Mouse (Mus musculus): ENCODE results near the gene Rbfox1.

DNA sequence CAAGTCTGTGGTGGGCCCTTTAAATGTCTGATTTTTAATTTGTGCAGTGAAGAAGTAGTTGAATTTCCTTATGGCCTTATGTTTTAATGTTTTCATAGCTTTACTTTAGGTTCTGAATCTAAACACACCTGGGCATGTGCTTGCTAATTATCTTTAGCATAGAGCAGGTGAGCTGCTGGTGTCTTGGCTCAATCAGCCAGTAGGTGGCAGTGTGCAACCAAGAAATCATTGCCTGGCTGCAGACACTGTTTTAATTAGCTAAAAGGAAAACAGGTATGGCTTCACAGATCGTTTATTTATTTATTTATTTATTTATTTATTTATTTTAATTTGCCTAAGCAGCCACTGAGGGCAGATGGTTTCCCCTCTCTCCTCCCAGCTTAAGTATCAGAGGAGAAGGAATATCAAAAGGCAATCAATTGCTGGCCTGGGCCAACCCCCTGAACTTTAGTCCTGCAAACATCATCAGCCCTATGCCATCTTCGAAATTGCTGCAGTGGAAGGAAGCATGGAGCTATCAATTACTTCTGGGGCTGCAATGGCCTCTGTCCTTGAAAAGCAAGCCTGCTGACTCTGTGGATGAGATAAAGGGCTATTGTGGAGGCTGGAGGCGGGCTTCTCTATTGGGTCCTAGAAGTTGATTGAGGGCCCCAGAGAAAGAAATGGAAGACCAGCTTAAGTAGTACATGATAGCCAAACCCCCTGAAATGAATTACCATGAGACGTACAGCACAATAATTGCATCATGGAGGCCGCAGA is 618.6 kb downstream of the Rbfox1 start:
- TF ChIP-seq EP300 (IDR thresholded peaks at IDR 0.05; ENCODE audit: low read depth in 1 of 2, low read length in 2 of 2) = no peak
- TF ChIP-seq CTCF (IDR thresholded peaks at IDR 0.05 in 2 of 3, conservative IDR thresholded peaks at IDR 0.05 in 1 of 3; ENCODE audit: control insufficient read depth in 1 of 3, insufficient read depth in 1 of 3, low read depth in 2 of 3, low read length in 3 of 3, poor library complexity in 1 of 3, severe bottlenecking in 1 of 3) = peak; percentile 36 to 70 (median 56)
- TF ChIP-seq POLR2A (IDR thresholded peaks at IDR 0.05; ENCODE audit: control insufficient read depth in 1 of 2, insufficient read depth in 1 of 2, low read depth in 1 of 2, low read length in 2 of 2, poor library complexity in 1 of 2) = no peak
- TF ChIP-seq UBTF (IDR thresholded peaks at IDR 0.05; ENCODE audit: borderline replicate concordance, insufficient read depth, low read depth, low read length) = no peak
- no peak for TF ChIP-seq SIN3A (IDR thresholded peaks at IDR 0.05; ENCODE audit: low read length)
- no peak for TF ChIP-seq ETS1 (IDR thresholded peaks at IDR 0.05; ENCODE audit: low read depth, low read length)
- peak; percentile 61 for TF ChIP-seq RAD21 (IDR thresholded peaks at IDR 0.05; ENCODE audit: low read depth, low read length)
